Mouse (Mus musculus) heart, postnatal 0 days (tissue): Measurements from ENCODE around the gene G6pc. TPM values are rescaled to one million over a fixed set of nuclear protein-coding genes. Genes with fewer than 3 reads are reported as not detected.
A peak's percentile ranks its signal among the peaks of the same experiment; 100 is the strongest.
"Not testable (repeated sequence)": the region's sequence is repeated elsewhere in the genome, so short reads cannot be mapped to it uniquely, and the experiment has no call there.

ENCODE experiments used
- ATAC-seq: fragments of 200-750 bp; cut with Nextera tagmentation; 2 replicates; pipeline ENCODE4 v1.8.0; 2017; ENCODE audit warnings: low read depth, moderate number of reproducible peaks, moderate library complexity; ENCODE audit not compliant: insufficient read depth
- DNase-seq: peaks from one replicate; pipeline ENCODE4 v3.0.0-alpha.2; 2016; ENCODE audit warnings: low spot score
- H3K27ac ChIP-seq: fragments of 300-500 bp; sonication (generic); 2 replicates; pipeline ENCODE4 v1.5.1; 2014; ENCODE audit warnings: low read depth, mild to moderate bottlenecking
- H3K27me3 ChIP-seq: fragments of 300-500 bp; sonication (generic); 2 replicates; pipeline ENCODE4 v1.6.1; 2014; ENCODE audit warnings: low read length, mixed read lengths; ENCODE audit not compliant: control insufficient read depth, insufficient read depth
- H3K36me3 ChIP-seq: fragments of 300-500 bp; sonication (generic); replicated peaks from 2 replicates; pipeline ENCODE4 v1.6.1; 2014; ENCODE audit warnings: low read length, mixed read lengths; ENCODE audit not compliant: control insufficient read depth, insufficient read depth
- H3K4me1 ChIP-seq: fragments of 300-500 bp; sonication (generic); 2 replicates; pipeline ENCODE4 v1.6.1; 2014; ENCODE audit warnings: antibody characterized with exemption; ENCODE audit not compliant: control insufficient read depth, insufficient read depth
- H3K4me2 ChIP-seq: fragments of 300-500 bp; sonication (generic); 2 replicates; pipeline ENCODE4 v1.6.1; 2014; ENCODE audit warnings: low read depth, mild to moderate bottlenecking, low read length, moderate library complexity
- H3K4me3 ChIP-seq: fragments of 300-500 bp; sonication (generic); 2 replicates; pipeline ENCODE4 v1.5.1; 2014; ENCODE audit warnings: low read depth, low read length
- H3K9ac ChIP-seq: fragments of 300-500 bp; sonication (generic); replicated peaks from 2 replicates; pipeline ENCODE4 v1.6.1; 2014; ENCODE audit warnings: low read depth, low read length, mixed read lengths
- H3K9me3 ChIP-seq: fragments of 300-500 bp; sonication (generic); replicated peaks from 2 replicates; pipeline ENCODE4 v1.6.1; 2016; ENCODE audit warnings: low read length; ENCODE audit not compliant: control insufficient read depth
- CTCF ChIP-seq: IDR thresholded peaks from 2 replicates; pipeline ENCODE4 v1.5.1; 2016; ENCODE audit warnings: antibody characterized with exemption, control low read depth, low read depth
- EP300 ChIP-seq: IDR thresholded peaks from 2 replicates; pipeline ENCODE4 v1.6.1; 2016; ENCODE audit warnings: antibody characterized with exemption, low read depth
- WGBS: fragments of 180-500 bp; shearing (Covaris S2); extraction: QIAGEN DNeasy Blood & Tissue Kit; methylation state at CpG from one replicate; pipeline ENCODE4 v1.1.7; 2014; 5-methylcytosine and 5-hydroxymethylcytosine counted together
- polyA plus RNA-seq: library from polyadenylated mRNA; unstranded; fragments of >200 nt; fragmentation: Nextera tagmentation; extraction: Ambion mirVana; gene quantifications from 2 replicates; pipeline ENCODE4 v1.2.1, GENCODE M21; 2015
- total RNA-seq: library from RNA; depleted of rRNA; stranded (reverse); fragments of >200 nt; gene quantifications from 2 replicates; pipeline ENCODE4 v1.2.3, GENCODE M21; 2014; ENCODE audit warnings: low replicate concordance

The G6pc gene
- total and polyA plus RNA-seq, 2 experiments from 2014 or later: 0.05 TPM; not detected in 1

DNA sequence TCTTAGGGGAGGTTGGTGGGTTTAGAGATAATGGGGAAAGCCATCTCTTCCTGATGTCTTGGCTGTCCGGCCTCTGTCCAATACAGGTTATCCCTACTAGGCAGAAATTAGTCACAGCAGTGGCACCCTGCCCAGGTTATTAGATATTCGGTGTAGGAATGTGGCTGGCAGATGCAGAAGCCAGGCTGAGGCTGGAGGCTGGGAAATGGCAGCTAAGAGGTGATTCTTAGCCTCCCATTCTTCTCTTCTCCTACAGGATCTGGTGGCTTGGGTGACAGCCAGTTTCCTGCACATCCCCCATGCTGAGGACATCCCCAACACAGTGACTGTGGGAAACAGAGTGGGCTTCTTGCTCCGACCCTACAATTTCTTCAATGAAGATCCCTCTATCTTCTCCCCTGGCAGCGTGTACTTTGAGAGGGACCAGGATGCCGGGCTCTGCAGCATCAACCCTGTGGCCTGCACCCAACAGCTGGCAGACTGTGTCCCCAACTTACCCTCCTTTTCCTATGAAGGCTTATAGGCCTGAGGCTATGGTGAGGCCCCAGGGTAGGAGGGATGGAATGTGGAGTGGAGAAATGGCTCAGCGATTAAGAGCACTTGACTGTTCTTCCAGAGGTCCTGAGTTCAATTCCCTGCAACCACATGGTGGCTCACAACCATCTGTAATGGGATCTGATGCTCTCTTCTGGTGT, 38.3 kb upstream of the G6pc start:
- Histone ChIP-seq H3K9me3 (no peaks in the 10 kb centered on the region), H3K4me1 (peaks cover 10% of the 10 kb centered on the region; the same call in 1 of the 2 replicates), H3K4me2 (no peak overlapping the region), H3K27me3 (no peaks in the 10 kb centered on the region), H3K9ac (no peak overlapping the region), H3K4me3 (no peak overlapping the region), H3K27ac (peak overlapping the region; percentile 36), H3K36me3 (peaks cover 10% of the 10 kb centered on the region)
- TF ChIP-seq CTCF (no peak), EP300 (no peak)
- peak; percentile 64 for DNase-seq
- ATAC-seq: peak; percentile 40
- WGBS: 42% methylated on average over 6 of the region's 6 CpGs

DNA sequence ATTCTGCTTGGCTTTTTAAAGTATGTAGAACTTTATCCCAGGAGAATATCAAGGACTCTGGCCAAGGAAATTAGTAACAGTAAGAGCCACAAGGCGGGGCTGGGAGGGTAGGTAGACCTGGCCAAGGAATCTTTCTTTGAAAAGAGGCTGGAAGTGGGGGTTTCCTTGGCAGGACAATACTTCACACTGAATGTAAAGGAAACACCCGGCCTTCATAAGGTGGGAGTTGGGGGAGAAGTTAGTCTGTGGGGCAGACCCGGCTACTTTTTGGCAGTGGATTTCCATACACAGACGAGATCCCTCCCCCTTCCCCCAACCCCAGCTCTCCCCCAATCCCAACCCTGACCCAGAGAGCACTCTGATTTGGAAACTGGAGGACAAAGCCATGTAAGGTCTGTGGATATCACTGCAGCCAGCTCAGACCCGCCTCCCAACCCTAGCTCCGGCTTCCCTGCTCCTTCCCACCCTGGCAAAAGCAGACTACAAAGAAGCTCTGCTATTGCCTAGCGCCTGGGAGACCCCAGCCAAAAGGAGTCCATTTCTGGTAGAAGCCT, 36.9 kb upstream of the G6pc start, which contains the start of gene Aoc3:
Gene Aoc3, plus strand, starts transcription at position 235 of the 554 bp plus-strand sequence.
- DNase-seq: peak; percentile 55
- Histone ChIP-seq H3K9me3 (no peaks in the 10 kb centered on the region), H3K36me3 (peaks cover 4% of the 10 kb centered on the region; the same call in 1 of the 2 replicates), H3K4me3 (peak within 1 kb of the TSS; percentile 44), H3K9ac (peak within 1 kb of the TSS; percentile 40), H3K27ac (peak within 1 kb of the TSS; percentile 76), H3K4me1 (peaks cover 10% of the 10 kb centered on the region; the same call in 1 of the 2 replicates), H3K4me2 (peak within 1 kb of the TSS; percentile 53), H3K27me3 (no peaks in the 10 kb centered on the region)
- 28% methylated on average over 7 of the region's 7 CpGs for WGBS
- peak; percentile 74 for ATAC-seq
- TF ChIP-seq CTCF: no peak
- TF ChIP-seq EP300: no peak

DNA sequence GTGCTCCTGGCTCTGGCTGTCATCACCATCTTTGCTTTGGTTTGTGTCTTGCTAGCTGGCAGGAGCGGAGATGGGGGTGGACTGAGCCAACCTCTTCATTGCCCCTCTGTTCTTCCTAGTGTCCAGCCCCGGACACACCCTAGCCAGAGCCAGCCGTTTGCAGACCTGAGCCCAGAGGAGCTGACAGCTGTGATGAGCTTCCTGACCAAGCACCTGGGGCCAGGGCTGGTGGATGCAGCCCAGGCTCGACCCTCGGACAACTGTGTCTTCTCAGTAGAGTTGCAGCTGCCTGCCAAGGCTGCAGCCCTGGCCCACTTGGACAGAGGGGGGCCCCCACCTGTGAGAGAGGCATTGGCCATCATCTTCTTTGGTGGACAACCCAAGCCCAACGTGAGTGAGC, 36.4 kb upstream of the G6pc start:
- DNase-seq, H3K36me3 ChIP-seq, ATAC-seq, H3K9me3 ChIP-seq, H3K27me3 ChIP-seq, H3K4me1 ChIP-seq: not testable (repeated sequence)
- peak overlapping the region; percentile 53 for H3K4me2 ChIP-seq
- 39% methylated on average over 6 of the region's 6 CpGs for WGBS
- peak overlapping the region; percentile 44 for H3K4me3 ChIP-seq
- H3K9ac ChIP-seq: peak overlapping the region; percentile 40; the same call in 1 of the 2 replicates
- H3K27ac ChIP-seq: peak overlapping the region; percentile 76

GRCm38 (mm10) chr11:101332537-101332936, 34.8 kb upstream of the G6pc start:
- 54% methylated on average over 3 of the region's 3 CpGs for WGBS
- no peak for DNase-seq
- H3K27me3 ChIP-seq: no peaks in the 10 kb centered on the region
- no peaks in the 10 kb centered on the region for H3K9me3 ChIP-seq
- H3K4me2 ChIP-seq: peak overlapping the region; percentile 53
- peaks cover 12% of the 10 kb centered on the region; the same call in 1 of the 2 replicates for H3K4me1 ChIP-seq
- no peak overlapping the region for H3K9ac ChIP-seq
- H3K4me3 ChIP-seq: peak overlapping the region; percentile 44
- no peak for ATAC-seq
- TF ChIP-seq CTCF: no peak
- no peak for TF ChIP-seq EP300
- H3K27ac ChIP-seq: peak overlapping the region; percentile 32; the same call in 1 of the 2 replicates
- H3K36me3 ChIP-seq: no peaks in the 10 kb centered on the region

DNA sequence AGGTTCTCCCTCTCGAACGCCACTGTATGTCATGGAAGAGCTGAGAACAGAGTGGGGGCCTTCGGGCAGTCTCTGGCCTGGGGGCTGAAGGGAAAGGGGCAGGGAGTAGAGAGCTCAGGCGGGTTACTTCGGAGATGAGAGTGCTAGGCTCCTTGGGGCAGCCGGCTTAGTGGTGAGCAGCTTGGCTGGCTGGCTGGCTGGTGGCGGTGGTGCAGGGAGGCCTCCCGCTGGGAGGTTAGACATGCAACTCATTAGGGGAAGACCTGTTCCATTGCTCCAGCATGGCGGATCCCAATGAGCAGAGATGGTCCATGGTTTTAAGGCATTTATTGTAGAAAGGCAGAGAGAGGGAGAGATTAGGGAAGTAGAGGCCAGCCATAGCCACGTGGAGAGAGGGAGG, 33.3 kb upstream of the G6pc start:
- ATAC-seq: no peak
- DNase-seq: no peak
- WGBS: 48% methylated on average over 10 of the region's 10 CpGs
- Histone ChIP-seq H3K9ac (no peak overlapping the region), H3K9me3 (no peaks in the 10 kb centered on the region), H3K27ac (no peak overlapping the region), H3K4me3 (peak overlapping the region; percentile 44), H3K36me3 (no peaks in the 10 kb centered on the region), H3K4me1 (peaks cover 11% of the 10 kb centered on the region; the same call in 1 of the 2 replicates), H3K4me2 (peak overlapping the region; percentile 53), H3K27me3 (no peaks in the 10 kb centered on the region)
- TF ChIP-seq CTCF: no peak
- no peak for TF ChIP-seq EP300
